Mouse (Mus musculus) forebrain, embryonic 12.5 days (tissue): Measurements from ENCODE around the gene Rnf43. TPM values are rescaled to one million over a fixed set of nuclear protein-coding genes. Genes with fewer than 3 reads are reported as not detected.

Source experiments
- ATAC-seq: fragments of 200-750 bp; cut with Nextera tagmentation; 2 replicates; pipeline ENCODE4 v1.8.0; 2017; ENCODE audit warnings: moderate TSS enrichment; ENCODE audit not compliant: low FRiP score
- H3K27ac ChIP-seq: fragments of 300-500 bp; sonication (generic); 2 replicates; pipeline ENCODE4 v1.5.1; 2016; ENCODE audit warnings: mild to moderate bottlenecking
- H3K27me3 ChIP-seq: fragments of 300-500 bp; sonication (generic); 2 replicates; pipeline ENCODE4 v1.6.1; 2016; ENCODE audit warnings: mild to moderate bottlenecking
- H3K36me3 ChIP-seq: fragments of 300-500 bp; sonication (generic); replicated peaks from 2 replicates; pipeline ENCODE4 v1.6.1; 2016; ENCODE audit warnings: mild to moderate bottlenecking
- H3K4me1 ChIP-seq: fragments of 300-500 bp; sonication (generic); 2 replicates; pipeline ENCODE4 v1.6.1; 2016
- H3K4me2 ChIP-seq: fragments of 300-500 bp; sonication (generic); 2 replicates; pipeline ENCODE4 v1.6.1; 2016; ENCODE audit warnings: mild to moderate bottlenecking, moderate library complexity
- H3K4me3 ChIP-seq: fragments of 300-500 bp; sonication (generic); replicated peaks from 2 replicates; pipeline ENCODE4 v1.5.1; 2016; ENCODE audit warnings: mild to moderate bottlenecking
- H3K9ac ChIP-seq: fragments of 300-500 bp; sonication (generic); 2 replicates; pipeline ENCODE4 v1.6.1; 2016; ENCODE audit warnings: mild to moderate bottlenecking
- H3K9me3 ChIP-seq: fragments of 300-500 bp; sonication (generic); 2 replicates; pipeline ENCODE4 v1.6.1; 2016
- WGBS: fragments of 180-500 bp; shearing (Covaris S2); methylation state at CpG from one replicate; pipeline ENCODE4 v1.1.7; 2016; 5-methylcytosine and 5-hydroxymethylcytosine counted together
- polyA plus RNA-seq: library from polyadenylated mRNA; unstranded; fragments of >200 nt; fragmentation: Nextera tagmentation; extraction: Ambion mirVana; gene quantifications from 2 replicates; pipeline ENCODE4 v1.2.1, GENCODE M21; 2016

The Rnf43 gene
- polyA plus RNA-seq, 1 experiment from 2014 or later: 1.4 TPM

GRCm38 (mm10) chr11:87722168-87722567 is 59.6 kb downstream of the Rnf43 start:
- 83% methylated on average over 3 of the region's 3 CpGs for WGBS
- ATAC-seq: no peak
- Histone ChIP-seq H3K27ac (no peak overlapping the region), H3K4me2 (no peak overlapping the region), H3K4me3 (no peak overlapping the region), H3K9me3 (no peaks in the 10 kb centered on the region), H3K4me1 (peaks cover 25% of the 10 kb centered on the region), H3K27me3 (peaks cover 1% of the 10 kb centered on the region; the same call in 1 of the 2 replicates), H3K36me3 (no peaks in the 10 kb centered on the region), H3K9ac (no peak overlapping the region)

- no peak overlapping the region for H3K4me3 ChIP-seq
- H3K36me3 ChIP-seq: no peaks in the 10 kb centered on the region
- H3K27me3 ChIP-seq: peaks cover 7% of the 10 kb centered on the region; the same call in 1 of the 2 replicates
- H3K4me2 ChIP-seq: no peak overlapping the region
- H3K9ac ChIP-seq: no peak overlapping the region
- ATAC-seq: no peak
- peaks cover 25% of the 10 kb centered on the region for H3K4me1 ChIP-seq
- H3K9me3 ChIP-seq: no peaks in the 10 kb centered on the region
- no peak overlapping the region for H3K27ac ChIP-seq
- 86% methylated on average over 4 of the region's 4 CpGs for WGBS
Measured at GRCm38 (mm10) chr11:87722891-87723290, 60.4 kb downstream of the Rnf43 start.

- Histone ChIP-seq H3K9ac (0 out of 2 replicates have a peak overlapping the region, but pooled peaks have one; percentile 38), H3K4me2 (peak overlapping the region; percentile 15; the same call in 1 of the 2 replicates), H3K4me3 (no peak overlapping the region), H3K27ac (peak overlapping the region; percentile 68), H3K4me1 (peaks cover 19% of the 10 kb centered on the region), H3K36me3 (no peaks in the 10 kb centered on the region), H3K9me3 (no peaks in the 10 kb centered on the region), H3K27me3 (peaks cover 7% of the 10 kb centered on the region; the same call in 1 of the 2 replicates)
- ATAC-seq: no peak
Measured at GRCm38 (mm10) chr11:87725515-87725914, 63.0 kb downstream of the Rnf43 start.

DNA sequence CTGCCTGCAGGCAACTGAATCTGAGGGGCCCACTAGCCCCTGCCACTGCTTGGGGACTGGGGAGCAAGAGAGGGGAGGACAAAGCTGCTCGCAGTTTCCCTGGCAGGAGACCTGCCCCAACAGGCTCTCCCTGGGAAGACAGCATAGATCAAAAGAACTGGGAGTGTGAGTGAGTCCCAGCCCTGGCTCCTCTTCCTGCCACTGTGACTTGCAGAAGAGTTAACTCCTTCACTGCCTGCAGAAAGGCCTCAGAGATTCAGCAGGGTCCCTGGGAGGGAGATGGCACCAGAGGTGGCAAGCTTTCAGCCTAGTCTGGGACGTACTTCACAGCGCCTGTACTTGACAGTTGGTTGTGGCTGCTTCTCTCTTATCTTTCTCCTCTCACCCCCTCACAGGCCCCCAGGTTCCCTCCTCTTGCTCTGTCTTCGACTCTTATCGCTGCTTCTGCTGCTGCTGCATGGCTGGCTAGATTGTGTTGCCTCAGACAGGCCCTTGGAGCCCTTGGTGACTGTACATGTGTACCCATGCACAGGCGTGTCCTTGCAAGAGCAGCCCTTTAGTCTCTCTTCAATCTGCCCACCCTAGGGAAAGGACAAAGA is 63.5 kb downstream of the Rnf43 start:
- 28% methylated on average over 6 of the region's 6 CpGs for WGBS
- no peak for ATAC-seq
- H3K4me2 ChIP-seq: peak overlapping the region; percentile 15; the same call in 1 of the 2 replicates
- H3K27ac ChIP-seq: peak overlapping the region; percentile 68
- H3K36me3 ChIP-seq: no peaks in the 10 kb centered on the region
- peaks cover 7% of the 10 kb centered on the region; the same call in 1 of the 2 replicates for H3K27me3 ChIP-seq
- H3K4me3 ChIP-seq: no peak overlapping the region
- 0 out of 2 replicates have a peak overlapping the region, but pooled peaks have one; percentile 38 for H3K9ac ChIP-seq
- H3K9me3 ChIP-seq: no peaks in the 10 kb centered on the region
- peaks cover 19% of the 10 kb centered on the region for H3K4me1 ChIP-seq

DNA sequence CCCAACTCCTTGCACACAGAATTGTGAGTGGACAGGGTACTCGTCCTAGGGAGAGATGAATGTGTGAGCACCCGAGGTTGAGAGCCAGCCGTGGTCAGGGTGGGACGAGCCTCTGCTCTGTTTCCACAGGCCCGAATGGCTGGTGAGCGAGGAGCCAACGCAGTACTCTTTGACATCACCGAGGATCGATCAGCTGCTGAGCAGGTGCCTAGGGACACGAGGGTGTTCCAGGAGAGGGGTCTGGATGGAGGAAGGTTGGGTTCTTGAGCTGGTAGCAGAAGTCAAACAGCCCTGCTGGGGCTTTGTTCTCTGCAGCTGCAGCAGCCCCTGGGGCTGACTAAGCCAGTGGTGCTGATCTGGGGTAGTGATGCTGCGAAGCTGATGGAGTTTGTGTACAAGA is 64.5 kb downstream of the Rnf43 start:
- peaks cover 19% of the 10 kb centered on the region for H3K4me1 ChIP-seq
- H3K9me3 ChIP-seq: no peaks in the 10 kb centered on the region
- H3K9ac ChIP-seq: no peak overlapping the region
- H3K36me3 ChIP-seq: no peaks in the 10 kb centered on the region
- H3K4me2 ChIP-seq: no peak overlapping the region
- no peak overlapping the region for H3K4me3 ChIP-seq
- no peak for ATAC-seq
- no peak overlapping the region for H3K27ac ChIP-seq
- H3K27me3 ChIP-seq: peaks cover 11% of the 10 kb centered on the region; the same call in 1 of the 2 replicates
- WGBS: 56% methylated on average over 11 of the region's 11 CpGs

GRCm38 (mm10) chr11:87727471-87727870 is 64.9 kb downstream of the Rnf43 start:
- peaks cover 11% of the 10 kb centered on the region; the same call in 1 of the 2 replicates for H3K27me3 ChIP-seq
- H3K9ac ChIP-seq: no peak overlapping the region
- no peak overlapping the region for H3K27ac ChIP-seq
- H3K4me1 ChIP-seq: peaks cover 19% of the 10 kb centered on the region
- ATAC-seq: no peak
- H3K36me3 ChIP-seq: no peaks in the 10 kb centered on the region
- WGBS: 69% methylated on average over 4 of the region's 4 CpGs
- no peak overlapping the region for H3K4me3 ChIP-seq
- H3K4me2 ChIP-seq: no peak overlapping the region
- no peaks in the 10 kb centered on the region for H3K9me3 ChIP-seq

DNA sequence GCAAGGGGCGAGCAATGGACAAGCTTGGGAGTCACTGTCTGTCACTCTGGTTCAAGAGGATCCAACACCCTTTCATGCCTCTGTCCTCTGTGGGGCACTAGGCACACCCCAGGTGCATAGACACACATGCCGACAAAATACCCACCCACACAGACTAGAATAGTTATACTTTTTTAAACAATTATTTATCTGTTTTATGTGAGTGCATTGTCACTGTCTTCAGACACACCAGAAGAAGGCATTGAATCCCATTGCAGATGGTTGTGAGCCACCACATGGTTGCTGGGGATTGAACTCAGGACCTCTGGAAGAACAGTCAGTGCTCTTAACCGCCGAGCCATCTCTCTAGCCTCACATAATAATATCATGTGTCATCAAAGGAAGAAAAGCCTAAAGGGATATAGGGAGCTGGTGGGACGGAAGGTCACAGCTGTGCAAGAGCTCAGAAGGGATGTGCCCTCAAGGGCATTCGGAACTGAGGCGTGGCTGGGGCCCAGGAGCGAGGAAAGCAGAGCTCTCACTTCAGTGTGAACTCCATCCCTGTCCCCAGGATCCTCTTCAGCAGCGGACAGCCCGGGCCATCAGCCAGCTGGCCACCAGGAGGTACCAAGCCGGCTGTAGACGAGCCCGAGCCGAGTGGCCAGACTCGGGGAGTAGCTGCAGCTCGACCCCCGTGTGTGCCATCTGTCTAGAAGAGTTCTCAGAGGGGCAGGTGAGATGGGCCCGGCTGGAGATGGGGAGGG is 66.5 kb downstream of the Rnf43 start:
- Histone ChIP-seq H3K27ac (no peak overlapping the region), H3K36me3 (no peaks in the 10 kb centered on the region), H3K9me3 (no peaks in the 10 kb centered on the region), H3K4me2 (no peak overlapping the region), H3K27me3 (peaks cover 17% of the 10 kb centered on the region; the same call in 1 of the 2 replicates), H3K9ac (no peak overlapping the region), H3K4me1 (peaks cover 29% of the 10 kb centered on the region), H3K4me3 (no peak overlapping the region)
- 80% methylated on average over 18 of the region's 18 CpGs for WGBS
- ATAC-seq: no peak

GRCm38 (mm10) chr11:87729593-87730185 is 67.2 kb downstream of the Rnf43 start:
- Histone ChIP-seq H3K27me3 (peaks cover 23% of the 10 kb centered on the region), H3K27ac (no peak overlapping the region), H3K4me2 (no peak overlapping the region), H3K9ac (no peak overlapping the region), H3K9me3 (no peaks in the 10 kb centered on the region), H3K36me3 (no peaks in the 10 kb centered on the region), H3K4me3 (no peak overlapping the region), H3K4me1 (peaks cover 33% of the 10 kb centered on the region)
- no peak for ATAC-seq
- WGBS: 88% methylated on average over 13 of the region's 13 CpGs

GRCm38 (mm10) chr11:87730652-87731310 is 68.3 kb downstream of the Rnf43 start:
- Histone ChIP-seq H3K27ac (no peak overlapping the region), H3K9ac (no peak overlapping the region), H3K4me3 (no peak overlapping the region), H3K9me3 (no peaks in the 10 kb centered on the region), H3K36me3 (no peaks in the 10 kb centered on the region), H3K4me2 (no peak overlapping the region), H3K4me1 (peaks cover 25% of the 10 kb centered on the region), H3K27me3 (peaks cover 31% of the 10 kb centered on the region)
- no peak for ATAC-seq
- WGBS: 76% methylated on average over 10 of the region's 10 CpGs

- 46% methylated on average over 5 of the region's 5 CpGs for WGBS
- Histone ChIP-seq H3K4me3 (peak overlapping the region; percentile 17; the same call in 1 of the 2 replicates), H3K9me3 (no peaks in the 10 kb centered on the region), H3K4me2 (peak overlapping the region; percentile 42), H3K27ac (no peak overlapping the region), H3K36me3 (peaks cover 2% of the 10 kb centered on the region; the same call in 1 of the 2 replicates), H3K9ac (peak overlapping the region; percentile 44; the same call in 1 of the 2 replicates), H3K27me3 (peaks cover 25% of the 10 kb centered on the region), H3K4me1 (peaks cover 24% of the 10 kb centered on the region)
- no peak for ATAC-seq
Measured at GRCm38 (mm10) chr11:87734346-87734745, 71.8 kb downstream of the Rnf43 start.

DNA sequence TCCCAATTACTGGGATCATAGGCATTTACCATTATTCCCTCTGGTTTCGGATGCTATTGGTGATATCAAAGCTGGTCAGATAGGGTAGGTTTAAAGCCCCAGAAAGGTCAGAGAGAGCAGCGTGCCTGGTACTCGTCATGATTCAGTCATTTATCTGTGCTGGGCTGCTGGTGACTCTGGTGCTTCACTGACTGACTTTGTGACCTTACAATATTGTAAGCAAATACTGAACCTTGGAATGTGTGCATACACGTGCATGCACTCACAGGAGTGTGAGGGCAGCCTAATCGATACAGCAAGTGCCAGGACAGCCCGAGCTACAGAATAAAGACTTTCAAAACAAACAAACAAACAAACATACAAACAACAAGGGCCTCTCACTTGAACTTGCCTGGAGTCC is 73.2 kb downstream of the Rnf43 start:
- Histone ChIP-seq H3K4me1 (peaks cover 24% of the 10 kb centered on the region), H3K9me3 (no peaks in the 10 kb centered on the region), H3K36me3 (peaks cover 14% of the 10 kb centered on the region), H3K4me3 (no peak overlapping the region), H3K27me3 (peaks cover 25% of the 10 kb centered on the region), H3K9ac (no peak overlapping the region), H3K27ac (no peak overlapping the region), H3K4me2 (no peak overlapping the region)
- WGBS: 87% methylated on average over 6 of the region's 6 CpGs
- ATAC-seq: no peak

DNA sequence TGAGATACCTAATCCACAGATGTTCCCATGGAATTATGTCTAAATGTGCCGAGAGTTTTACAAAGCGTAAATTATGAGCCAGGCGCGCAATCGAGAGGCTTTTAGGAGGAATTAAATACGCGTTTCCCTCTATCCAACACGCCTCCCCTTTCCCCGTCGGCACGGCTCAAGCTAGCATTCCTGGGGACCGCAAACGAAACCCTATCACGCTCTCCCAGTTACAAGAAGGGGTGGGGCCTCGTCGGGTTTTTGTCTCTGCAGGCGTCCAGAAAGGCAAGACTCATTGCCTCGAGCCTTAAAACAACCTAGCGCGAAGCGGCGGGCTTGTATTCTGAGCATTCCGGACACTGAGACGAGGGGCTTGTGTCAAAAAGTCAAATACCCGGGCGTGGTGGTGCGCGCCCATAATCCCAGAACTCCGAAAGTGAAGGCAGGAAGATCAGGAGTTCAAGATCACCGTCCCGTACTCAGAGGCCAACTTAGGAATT is 74.2 kb downstream of the Rnf43 start:
- peak overlapping the region; percentile 85 for H3K4me3 ChIP-seq
- ATAC-seq: peak; percentile 75
- H3K4me1 ChIP-seq: peaks cover 24% of the 10 kb centered on the region
- peak overlapping the region; percentile 85 for H3K4me2 ChIP-seq
- peaks cover 20% of the 10 kb centered on the region for H3K36me3 ChIP-seq
- H3K9ac ChIP-seq: peak overlapping the region; percentile 66
- 3% methylated on average over 31 of the region's 31 CpGs for WGBS
- H3K9me3 ChIP-seq: no peaks in the 10 kb centered on the region
- peak overlapping the region; percentile 70 for H3K27ac ChIP-seq
- peaks cover 24% of the 10 kb centered on the region for H3K27me3 ChIP-seq
